ENCODE assay signal across 36 mouse cellular contexts in genomic region chr2:93988440-93988839, GRCm38 (mm10). TPM values are rescaled to one million over a fixed set of nuclear protein-coding genes. Genes with fewer than 3 reads are reported as not detected.
DNase-seq lines count a peak whose midpoint lies in the region; ATAC-seq and TF ChIP-seq lines count a peak whose summit lies in the region.
"Had no signal": no experiment of that assay in that cellular context is flagged by ENCODE, and none has a peak within 500 bp of the region (broad histone marks: within the 10 kb centered on the region; RNA-seq: fewer than 3 reads in every experiment).

No protein-coding gene starts in this region.

- no peaks in the 10 kb centered on the region for H3K27me3 ChIP-seq in G1E (ENCODE audit: insufficient read depth, low read length)
- no peaks in the 10 kb centered on the region for H3K27me3 ChIP-seq in intestine, embryonic 15.5 days (replicated peaks)
- H3K27me3 ChIP-seq: embryonic facial prominence, embryonic 13.5 days; forebrain, embryonic 12.5 days; forebrain, embryonic 15.5 days; heart, embryonic 13.5 days; hindbrain, embryonic 12.5 days; hindbrain, embryonic 15.5 days had no signal

- peak; percentile 59 for DNase-seq in 416B (ENCODE audit: low read depth)
- peak; percentile 12 for DNase-seq in G1E (ENCODE audit: low spot score)
- no peak for DNase-seq in thymus, adult 18-20 months
- no peak for DNase-seq in liver
- DNase-seq: adrenal gland, adult 8-10 months; adrenal gland, postnatal 36 days; cerebellum, adult 11 months; cerebellum, adult 2 months; cerebellum, adult 9-11 months; cerebellum, postnatal 25 days; embryo, embryonic 11 days; gastrocnemius, postnatal 25 days; heart, adult 2 months; heart, postnatal 14 days; heart, postnatal 4 days had no signal

- WGBS in intestine, embryonic 15.5 days = 90% methylated on average over 2 of the region's 2 CpGs

- H3K36me3 ChIP-seq in G1E (replicated peaks) = peaks cover 93% of the 10 kb centered on the region
- peaks cover 15% of the 10 kb centered on the region for H3K36me3 ChIP-seq in intestine, embryonic 15.5 days

- no peaks in the 10 kb centered on the region for H3K9me3 ChIP-seq in G1E (replicated peaks)
- H3K9me3 ChIP-seq in intestine, embryonic 15.5 days = no peaks in the 10 kb centered on the region
- H3K9me3 ChIP-seq: embryonic facial prominence, embryonic 10.5 days; embryonic facial prominence, embryonic 13.5 days; forebrain, embryonic 12.5 days; forebrain, embryonic 15.5 days; heart, embryonic 10.5 days; heart, embryonic 13.5 days; hindbrain, embryonic 12.5 days; hindbrain, embryonic 15.5 days had no signal

- no peak overlapping the region for H3K4me3 ChIP-seq in G1E (ENCODE audit: low read depth, low read length)
- H3K4me3 ChIP-seq in intestine, embryonic 15.5 days (replicated peaks) = no peak overlapping the region
- H3K4me3 ChIP-seq: embryonic facial prominence, embryonic 10.5 days; embryonic facial prominence, embryonic 13.5 days; erythroblast, embryonic 14.5 days; forebrain, embryonic 12.5 days; forebrain, embryonic 15.5 days; heart, adult 2 months; heart, embryonic 10.5 days; heart, embryonic 13.5 days; hindbrain, embryonic 12.5 days; hindbrain, embryonic 15.5 days had no signal

- TF ChIP-seq CTCF in G1E (IDR thresholded peaks at IDR 0.05; ENCODE audit: low read depth, low read length) = no peak

- peaks cover 10% of the 10 kb centered on the region for H3K4me1 ChIP-seq in G1E (ENCODE audit: insufficient read depth, low read depth, low read length)
- 0 out of 2 replicates have a peak, but pooled peaks cover 4% of the 10 kb centered on the region for H3K4me1 ChIP-seq in intestine, embryonic 15.5 days (replicated peaks)

- ATAC-seq in G1E (ENCODE audit: extremely low read depth, insufficient number of reproducible peaks, low FRiP score, poor library complexity, severe bottlenecking) = no peak; the same call in 1 of the 2 replicates
- ATAC-seq in common myeloid progenitor, adult 5-6 weeks (replicated peaks; ENCODE audit: low read depth, poor library complexity, severe bottlenecking) = peak; percentile 98
- peak; percentile 72 for ATAC-seq in megakaryocyte, adult 5-6 weeks (ENCODE audit: poor library complexity, severe bottlenecking)
- ATAC-seq in intestine, embryonic 15.5 days = no peak
- ATAC-seq: activated CD4-positive, CD25-positive, alpha-beta regulatory T cell, adult 4 months; CD4-positive, CD25-positive, alpha-beta regulatory T cell, adult 4 months; forebrain, embryonic 15.5 days; intestine, embryonic 16.5 days had no signal

- H3K4me2 ChIP-seq in intestine, embryonic 15.5 days (replicated peaks) = no peak overlapping the region
- H3K4me2 ChIP-seq: embryonic facial prominence, embryonic 13.5 days; forebrain, embryonic 12.5 days; forebrain, embryonic 15.5 days; heart, embryonic 13.5 days; hindbrain, embryonic 12.5 days; hindbrain, embryonic 15.5 days had no signal

- H3K27ac ChIP-seq in intestine, embryonic 15.5 days = no peak overlapping the region
- H3K27ac ChIP-seq: embryonic facial prominence, embryonic 10.5 days; embryonic facial prominence, embryonic 13.5 days; forebrain, embryonic 12.5 days; forebrain, embryonic 15.5 days; heart, adult 2 months; heart, embryonic 10.5 days; heart, embryonic 13.5 days; hindbrain, embryonic 12.5 days; hindbrain, embryonic 15.5 days had no signal

- no peak overlapping the region for H3K9ac ChIP-seq in intestine, embryonic 15.5 days
- H3K9ac ChIP-seq: embryonic facial prominence, embryonic 13.5 days; forebrain, embryonic 12.5 days; forebrain, embryonic 15.5 days; heart, embryonic 13.5 days; hindbrain, embryonic 12.5 days; hindbrain, embryonic 15.5 days had no signal

RNA-seq across cellular contexts. Expression of gene Gm27027, which starts 7.7 kb away (rescaled TPM):
- not detected in 2 replicates for total RNA-seq in G1E (2014; fragmentation: Nextera tagmentation)
- not detected in 2 replicates for total RNA-seq in G1E (2017)
- not detected in 2 replicates for polyA plus RNA-seq in G1E (2012)
- not detected in 2 replicates for total RNA-seq in common myeloid progenitor, adult 5-6 weeks (2017)
- not detected in 2 replicates for total RNA-seq in megakaryocyte, adult 5-6 weeks (2015)
- total RNA-seq in megakaryocyte, adult 5-6 weeks (2017) = not detected in 2 replicates
- polyA plus RNA-seq in intestine, embryonic 15.5 days (2015; fragmentation: Nextera tagmentation; extraction: Ambion mirVana) = not detected in 2 replicates
- total RNA-seq: adrenal gland, postnatal 36 days; ES-E14; gastrocnemius, adult 8-10 months; gastrocnemius, postnatal 25 days; heart, adult 2 months; heart, postnatal 14 days had no signal
- polyA plus RNA-seq: activated CD4-positive, CD25-positive, alpha-beta regulatory T cell, adult 4 months; C2C12; CD4-positive, CD25-positive, alpha-beta regulatory T cell, adult 4 months; cortical plate, adult 2 months; embryonic facial prominence, embryonic 10.5 days; embryonic facial prominence, embryonic 13.5 days; erythroblast, embryonic 14.5 days; forebrain, embryonic 12.5 days; forebrain, embryonic 15.5 days; gonadal fat pad, adult 2 months; heart, adult 2 months; heart, embryonic 10.5 days; heart, embryonic 13.5 days; heart, embryonic 16.5 days; hindbrain, embryonic 12.5 days; hindbrain, embryonic 15.5 days; intestine, embryonic 16.5 days had no signal

RNA-seq across cellular contexts. Expression of gene Alkbh3, which starts 22.2 kb away (rescaled TPM):
- total RNA-seq in G1E (2014; fragmentation: Nextera tagmentation) = 62.0 and 71.2 TPM in 2 replicates
- total RNA-seq in G1E (2017) = 25.4 and 30.1 TPM in 2 replicates
- 28.9 and 29.0 TPM in 2 replicates for polyA plus RNA-seq in G1E (2012)
- total RNA-seq in common myeloid progenitor, adult 5-6 weeks (2017) = 25.7 and 32.3 TPM in 2 replicates
- total RNA-seq in megakaryocyte, adult 5-6 weeks (2015) = 64.3 and 71.6 TPM in 2 replicates
- 26.0 and 27.2 TPM in 2 replicates for total RNA-seq in megakaryocyte, adult 5-6 weeks (2017)
- polyA plus RNA-seq in intestine, embryonic 15.5 days (2015; fragmentation: Nextera tagmentation; extraction: Ambion mirVana) = 63.6 and 72.2 TPM in 2 replicates

RNA-seq across cellular contexts. Expression of gene Gm13889, which starts 31.4 kb away (rescaled TPM):
- total RNA-seq in G1E (2014; fragmentation: Nextera tagmentation) = not detected in 2 replicates
- total RNA-seq in G1E (2017) = not detected in 2 replicates
- polyA plus RNA-seq in G1E (2012) = 0.07 and 0.20 TPM in 2 replicates
- total RNA-seq in common myeloid progenitor, adult 5-6 weeks (2017) = 0.55 TPM in 1 of 2 replicates, not detected in the other
- total RNA-seq in megakaryocyte, adult 5-6 weeks (2015) = 0.11 TPM in 1 of 2 replicates, not detected in the other
- total RNA-seq in megakaryocyte, adult 5-6 weeks (2017) = 0.51 TPM in 1 of 2 replicates, not detected in the other
- polyA plus RNA-seq in intestine, embryonic 15.5 days (2015; fragmentation: Nextera tagmentation; extraction: Ambion mirVana) = 14.4 and 16.4 TPM in 2 replicates
- polyA plus RNA-seq: activated CD4-positive, CD25-positive, alpha-beta regulatory T cell, adult 4 months; CD4-positive, CD25-positive, alpha-beta regulatory T cell, adult 4 months had no signal

Comparison
In these comparisons a context has a peak if more than half of its experiments do, and no peak if none do; other contexts are left out.
1. DNase-seq: peak in 416B (single experiment) and G1E (single experiment); none in thymus, adult 18-20 months (0 of 2) and liver (single experiment).
2. ATAC-seq: peak in common myeloid progenitor, adult 5-6 weeks (single experiment) and megakaryocyte, adult 5-6 weeks (single experiment); none in G1E (single experiment) and intestine, embryonic 15.5 days (single experiment).